Mouse (Mus musculus): ENCODE measurements around the gene Gas2l2.

Gene Gas2l2

GRCm38 (mm10) chr11:83393062-83393461, 36.2 kb downstream of the Gas2l2 start:
- no peak for DNase-seq

DNA sequence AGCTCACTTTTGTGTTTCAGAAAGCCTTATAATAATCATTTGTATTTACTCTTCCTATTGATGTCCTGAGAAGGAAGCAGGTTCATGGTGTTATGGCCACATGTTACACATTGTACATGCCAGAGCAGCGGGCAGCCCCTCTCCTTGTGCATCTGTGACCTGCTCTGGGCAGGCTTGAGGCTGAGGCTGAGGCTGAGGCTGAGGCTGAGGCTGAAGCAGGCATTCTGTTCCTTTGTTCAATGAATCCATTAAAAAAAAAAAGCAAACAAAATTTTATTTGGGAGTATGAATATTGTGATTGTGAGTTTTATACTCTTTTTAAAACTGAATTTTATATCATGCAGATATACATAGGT, 45.7 kb downstream of the Gas2l2 start:
- no peak for DNase-seq

- DNase-seq = no peak
Observed at GRCm38 (mm10) chr11:83382876-83383531, 46.3 kb downstream of the Gas2l2 start.

DNA sequence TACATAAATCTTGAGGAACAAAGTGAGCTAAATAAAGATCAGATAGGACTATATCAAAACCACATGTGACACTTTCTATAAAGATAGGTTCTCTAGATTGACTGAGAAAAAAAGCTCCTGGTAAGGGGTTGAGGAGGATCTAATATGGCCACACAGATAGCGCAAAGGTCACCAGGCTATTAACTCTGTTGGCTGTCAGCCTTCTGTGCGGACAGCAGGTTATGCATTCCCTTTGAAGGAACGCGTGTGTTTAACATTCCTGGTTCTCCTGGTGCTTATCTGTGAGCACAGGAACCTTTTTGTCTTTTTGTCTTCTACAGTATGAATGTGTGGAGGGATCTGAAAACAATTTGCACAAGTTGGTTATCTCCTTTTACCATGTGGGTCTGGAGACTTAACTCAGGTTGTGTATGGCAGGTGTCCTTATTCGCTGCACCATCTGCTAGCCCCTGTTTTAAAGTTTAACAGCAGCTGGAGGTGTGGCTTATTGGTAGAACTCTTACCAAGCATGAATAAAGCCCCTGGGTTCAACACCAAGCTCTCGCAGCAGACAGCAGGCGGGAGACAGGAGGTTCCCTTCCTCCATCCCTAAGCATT, 49.4 kb downstream of the Gas2l2 start:
- DNase-seq = no peak

Data from thymus, postnatal 25 days (tissue).